Mouse (Mus musculus): ENCODE measurements around the gene Fbp2. TPM values are rescaled to one million over a fixed set of nuclear protein-coding genes. Genes with fewer than 3 reads are reported as not detected.

Fbp2 gene
- 10 to 100 TPM; 38.1 to 40.7 TPM for total RNA-seq (2021)
- long read RNA-seq, experiment 1, transcript Fbp2-201 (7 exons, 1,354 nt): major isoform, 74 of 75 reads
- long read RNA-seq, experiment 1, partial matches to known transcripts: 0 of 75 reads
- long read RNA-seq, experiment 1, other reads (novel, unspliced or antisense): 1 of 75 reads
- long read RNA-seq, experiment 2, transcript Fbp2-201 (7 exons, 1,354 nt): major isoform, 58 of 66 reads
- long read RNA-seq, experiment 2, partial matches to known transcripts: 1 of 66 reads
- long read RNA-seq, experiment 2, other reads (novel, unspliced or antisense): 7 of 66 reads

DNA sequence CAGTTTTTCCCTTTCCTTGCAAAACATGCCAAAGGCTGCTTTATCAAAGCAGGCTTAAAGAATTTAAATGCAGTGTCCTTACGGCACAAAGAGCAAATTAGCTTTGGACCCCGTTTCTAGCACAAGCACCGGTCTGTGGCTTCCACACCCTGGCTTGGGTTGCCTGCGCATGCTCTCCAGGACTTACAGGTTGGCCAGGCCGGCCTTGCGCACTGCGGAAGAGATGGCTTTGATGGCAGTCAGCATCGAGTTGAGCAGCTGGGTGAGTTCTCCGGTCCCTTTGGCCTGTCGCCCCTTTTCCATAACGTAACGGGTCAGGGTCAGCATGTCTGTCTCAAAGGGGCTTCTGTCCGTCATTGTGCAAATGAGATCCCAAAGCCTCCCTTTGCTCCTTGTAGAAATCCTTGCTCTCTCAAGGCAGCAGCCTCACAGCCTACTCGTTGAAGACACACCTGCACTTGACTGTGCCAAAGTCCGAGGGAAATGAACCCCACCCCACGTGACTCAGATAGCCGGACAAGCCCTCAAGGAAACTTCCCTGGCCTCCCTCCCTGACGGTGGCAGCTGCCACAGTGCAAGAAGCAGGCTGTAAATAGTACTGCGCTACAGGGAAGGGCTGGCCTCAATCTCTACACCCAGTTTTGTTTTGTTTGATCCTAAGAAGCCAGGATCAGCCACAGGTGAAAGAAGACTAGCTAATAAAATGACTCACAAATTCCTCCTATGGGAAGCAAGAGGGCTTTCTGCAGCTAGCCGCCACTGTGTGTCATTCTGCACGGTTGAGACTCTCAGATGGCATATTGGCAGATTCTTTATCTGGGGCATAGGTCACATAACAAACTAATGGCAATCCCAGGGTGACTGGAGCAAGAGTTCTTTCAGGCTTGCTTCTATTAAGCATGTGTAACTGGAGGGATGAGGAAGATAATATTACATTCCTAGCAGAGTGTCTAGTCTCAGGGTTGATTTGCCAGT lies at the start of gene Fbp2:
TSS of gene Fbp2 (minus strand) at position 482 of the 975 bp plus-strand sequence.
- intact Hi-C loops (cut with DNase I): loop anchor here (2.0 to 10.0 kb wide), 3 partner anchors 233 to 393 kb away; partner anchors contain the start of genes 6720489N17Rik and Gm49359
- peak; percentile 12 to 49 for DNase-seq

- intact Hi-C loops (cut with DNase I): no loop called here
- no peak for DNase-seq
Observed at GRCm38 (mm10) chr13:62907527-62908162, 49.4 kb upstream of the Fbp2 start.

DNA sequence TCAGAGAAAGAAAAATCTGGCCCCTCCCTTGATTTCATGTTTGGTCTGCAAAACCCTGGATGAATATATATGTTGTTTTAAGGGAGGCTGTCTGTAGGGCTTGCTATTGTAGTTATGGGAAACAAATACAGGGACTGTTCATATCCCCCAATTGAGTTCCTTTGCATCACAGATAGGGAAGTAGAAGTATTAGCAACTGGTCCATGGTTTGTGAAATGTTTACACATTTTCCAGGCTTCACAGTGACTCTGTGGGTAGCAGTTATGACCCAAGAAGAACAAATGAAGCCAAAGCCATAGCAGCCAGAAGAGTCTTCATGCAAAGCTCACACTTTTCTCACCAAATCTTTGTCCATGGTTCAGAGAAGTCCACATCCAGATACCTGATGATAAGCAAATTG lies 42.9 kb upstream of the Fbp2 start:
- DNase-seq: no peak
- intact Hi-C loops (cut with DNase I): no loop called here

DNA sequence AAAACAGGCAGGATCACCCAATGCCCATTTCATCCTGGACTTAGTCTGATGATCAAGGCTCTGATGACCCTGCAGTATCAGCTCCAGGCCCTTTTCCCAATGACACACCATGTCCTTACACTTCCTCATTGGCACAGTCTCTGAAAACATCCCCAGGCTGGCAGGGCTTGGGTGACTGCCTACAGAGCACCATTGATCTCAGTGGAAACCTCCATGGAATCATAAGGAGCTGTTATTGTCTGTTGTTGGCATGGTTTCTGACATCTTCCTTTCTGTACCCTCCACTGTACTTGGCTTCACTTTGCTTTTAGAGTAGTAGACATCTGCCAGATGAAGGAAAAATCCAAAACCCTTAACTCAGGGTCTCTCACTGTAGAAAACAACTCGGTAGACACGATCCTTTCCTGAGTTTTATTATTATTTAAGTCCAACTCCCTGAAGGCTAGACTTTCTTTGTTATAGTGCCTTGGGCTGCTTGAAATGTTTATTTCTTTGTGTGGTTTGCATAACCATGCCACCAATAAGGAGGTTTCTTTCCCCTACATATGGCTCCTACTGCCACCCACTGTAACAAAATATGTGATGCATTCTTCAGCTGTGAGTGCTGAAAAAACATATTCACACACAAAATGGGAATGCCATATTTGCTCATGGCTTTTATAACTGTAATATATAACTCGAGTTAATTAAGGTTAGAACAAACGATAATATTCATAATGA lies 39.9 kb upstream of the Fbp2 start:
- intact Hi-C loops (cut with DNase I): no loop called here
- no peak for DNase-seq

- DNase-seq: no peak
- intact Hi-C loops (cut with DNase I): no loop called here
Observed at GRCm38 (mm10) chr13:62893044-62893842, 35.0 kb upstream of the Fbp2 start.

GRCm38 (mm10) chr13:62889311-62889710 lies 31.1 kb upstream of the Fbp2 start:
- no peak for DNase-seq
- intact Hi-C loops (cut with DNase I): no loop called here

- intact Hi-C loops (cut with DNase I): no loop called here
- DNase-seq: no peak
Observed at GRCm38 (mm10) chr13:62887712-62888441, 29.7 kb upstream of the Fbp2 start, which contains the start of gene Fbp1. Gene Fbp1 (minus strand): TSS chr13:62888282.

DNA sequence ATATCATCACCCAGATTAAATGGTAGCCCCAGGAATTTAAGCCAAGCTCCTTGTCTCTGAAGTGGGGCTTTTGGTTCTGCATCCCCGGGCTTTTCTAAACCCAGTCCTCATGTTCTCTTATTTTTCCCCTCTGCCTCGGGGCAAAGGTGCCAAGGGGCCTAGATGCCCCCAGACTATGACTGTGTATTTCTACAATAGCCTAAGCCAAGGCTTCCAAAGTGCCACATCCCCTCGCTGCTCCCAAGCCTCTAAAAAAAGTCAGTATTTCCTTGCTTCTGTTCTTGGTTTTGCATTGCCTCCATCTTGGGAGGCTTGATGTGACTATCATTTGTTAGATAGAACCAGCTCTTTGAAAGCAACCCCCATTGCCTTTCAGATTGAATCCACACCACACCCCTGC lies 26.3 kb upstream of the Fbp2 start:
- DNase-seq: no peak
- intact Hi-C loops (cut with DNase I): no loop called here

GRCm38 (mm10) chr13:62883925-62884324 lies 25.7 kb upstream of the Fbp2 start:
- intact Hi-C loops (cut with DNase I): no loop called here
- DNase-seq: no peak

DNA sequence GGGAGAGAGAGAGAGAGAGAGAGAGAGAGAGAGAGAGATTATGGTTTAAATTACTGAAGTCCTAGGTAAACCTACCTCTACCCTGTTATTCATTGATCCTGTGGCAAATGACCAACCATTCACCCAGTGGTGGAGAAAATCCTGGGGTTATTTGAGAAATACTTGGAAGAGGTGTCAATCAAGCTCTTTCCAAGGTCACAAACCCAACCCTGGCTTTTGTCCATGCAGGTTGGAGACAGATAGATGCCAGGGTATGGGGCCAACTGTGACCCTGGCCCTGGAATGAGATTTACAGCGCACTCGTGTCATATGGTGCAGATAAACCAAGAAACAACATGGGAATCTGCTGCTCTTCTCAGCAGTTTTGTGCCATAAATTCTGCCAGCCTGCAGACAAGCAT lies 25.2 kb upstream of the Fbp2 start:
- DNase-seq: no peak
- intact Hi-C loops (cut with DNase I): no loop called here

- intact Hi-C loops (cut with DNase I): no loop called here
- no peak for DNase-seq
Observed at GRCm38 (mm10) chr13:62882856-62883255, 24.6 kb upstream of the Fbp2 start.

DNA sequence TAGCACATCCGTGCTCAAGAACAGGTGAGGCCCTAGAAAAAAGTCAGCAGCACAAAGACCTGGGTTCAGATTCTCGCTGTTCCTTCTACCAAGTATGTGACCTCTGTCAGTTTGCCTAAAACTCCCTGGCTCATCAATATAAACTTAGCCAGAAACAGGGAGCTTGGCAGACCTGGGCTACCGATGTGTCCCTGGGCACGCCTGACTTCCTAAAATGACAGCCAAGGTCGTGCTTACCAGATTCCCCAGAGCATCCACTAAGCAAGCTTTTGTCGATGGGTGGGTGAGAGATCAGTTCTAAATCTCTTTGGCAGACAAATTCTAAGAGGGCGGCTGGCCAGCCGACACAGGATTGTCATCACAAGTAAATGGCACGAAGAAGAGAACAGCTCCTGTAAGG lies 23.1 kb upstream of the Fbp2 start:
- intact Hi-C loops (cut with DNase I): no loop called here
- DNase-seq: no peak

DNA sequence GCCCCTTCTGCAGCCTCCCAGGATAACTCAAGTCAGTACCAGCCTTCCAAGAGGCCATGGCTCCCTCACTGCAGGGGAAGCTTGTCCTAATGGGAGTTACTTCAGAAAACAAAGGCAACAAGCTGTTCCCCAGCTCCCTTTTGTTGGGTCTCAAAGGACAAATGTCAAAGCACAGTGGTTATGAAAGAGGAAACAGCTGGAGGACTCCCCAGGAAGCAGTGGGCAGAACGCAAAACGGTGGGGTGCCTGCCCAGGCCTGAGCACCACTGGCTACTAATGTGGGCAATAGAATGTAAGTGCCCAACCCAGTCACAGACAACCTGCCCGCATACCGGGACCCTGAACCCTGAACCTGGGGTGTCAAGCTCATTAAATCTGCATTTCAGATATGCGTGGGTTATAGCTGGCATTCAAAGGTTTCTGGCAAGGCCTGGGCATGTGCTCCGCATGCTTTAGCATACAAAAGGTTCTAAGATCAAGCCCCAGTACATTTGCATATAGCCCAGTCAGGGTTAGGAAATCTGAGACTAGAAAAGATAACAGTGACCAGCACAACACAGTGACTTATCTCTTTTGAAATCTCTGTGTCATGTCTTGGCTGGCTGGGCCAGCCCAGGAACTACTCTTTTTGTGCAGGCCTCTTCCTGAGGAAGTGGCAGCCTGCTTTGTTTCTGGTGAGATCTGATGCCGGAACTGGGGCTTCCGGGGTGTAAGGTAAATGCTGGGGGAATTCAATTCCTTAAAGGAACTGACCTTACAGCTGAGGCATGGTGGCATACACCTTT lies 21.8 kb upstream of the Fbp2 start:
- DNase-seq: no peak
- intact Hi-C loops (cut with DNase I): no loop called here

DNA sequence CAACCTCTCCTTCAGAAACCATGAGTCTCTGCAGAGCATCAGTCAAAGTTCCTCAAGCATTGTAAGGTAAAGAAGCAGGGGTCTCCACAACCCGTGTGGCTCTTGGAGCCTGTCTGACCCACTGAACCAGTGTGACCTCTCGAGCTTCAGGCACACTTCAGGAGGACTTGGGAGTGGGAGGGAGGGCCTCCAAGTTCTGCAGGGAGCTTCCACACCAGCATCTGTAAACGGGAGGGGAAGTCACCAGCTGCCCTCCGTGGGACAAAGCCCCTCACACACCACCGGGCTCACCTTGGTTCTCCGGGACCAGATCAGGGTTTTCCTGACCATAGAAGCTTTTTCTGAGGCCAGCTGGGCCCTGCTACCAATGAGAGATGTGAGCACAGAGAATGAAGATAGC lies 21.2 kb upstream of the Fbp2 start:
- no peak for DNase-seq
- intact Hi-C loops (cut with DNase I): no loop called here

DNA sequence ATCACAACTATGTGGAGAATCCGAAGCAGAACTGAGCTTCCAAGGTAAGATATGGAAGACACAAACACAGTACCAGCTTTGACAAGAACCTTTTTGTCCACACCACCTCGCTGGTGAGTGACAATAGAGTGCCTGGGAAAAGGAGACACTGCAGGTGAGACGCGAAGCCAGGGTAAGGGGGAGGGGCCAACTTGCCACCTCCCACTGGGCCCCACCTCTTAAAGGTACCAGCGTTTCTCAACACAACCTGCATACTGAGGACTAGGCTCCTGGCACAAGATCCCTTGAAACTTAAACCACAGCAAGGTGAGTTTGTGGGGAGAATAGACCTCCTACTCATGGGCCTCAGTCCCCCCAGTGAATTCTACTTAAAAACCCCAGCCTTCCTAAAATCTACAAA lies 19.0 kb upstream of the Fbp2 start:
- DNase-seq: no peak
- intact Hi-C loops (cut with DNase I): no loop called here

GRCm38 (mm10) chr13:62876111-62876510 lies 17.9 kb upstream of the Fbp2 start:
- intact Hi-C loops (cut with DNase I): no loop called here
- no peak for DNase-seq

GRCm38 (mm10) chr13:62872252-62872651 lies 14.0 kb upstream of the Fbp2 start:
- intact Hi-C loops (cut with DNase I): no loop called here
- DNase-seq: no peak

DNA sequence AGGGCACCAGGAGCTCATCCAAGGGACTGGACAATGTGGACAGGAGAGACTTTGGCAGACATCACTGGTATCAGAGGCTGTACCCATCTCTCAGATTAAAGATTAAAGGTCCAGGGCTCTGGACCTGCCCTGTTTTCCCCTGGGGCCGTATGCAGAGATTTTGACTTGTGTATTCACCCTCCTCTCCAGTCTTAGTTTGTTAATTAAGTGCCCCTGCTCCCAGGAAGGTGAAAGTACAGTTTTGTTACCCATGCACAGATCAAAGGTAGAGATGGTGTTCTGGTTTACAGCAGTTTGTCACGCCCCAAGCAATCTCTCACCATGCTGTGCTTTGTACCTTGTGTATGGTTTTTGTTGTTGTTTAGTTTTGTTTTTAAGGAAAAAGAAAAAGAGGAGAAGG lies 12.4 kb upstream of the Fbp2 start:
- intact Hi-C loops (cut with DNase I): no loop called here
- no peak for DNase-seq

Measured in heart, postnatal 14 days (tissue).